In genomic region chr2:174325989-174326388, GRCm38 (mm10) we compare ENCODE assay signal across 13 mouse cellular contexts. TPM values are rescaled to one million over a fixed set of nuclear protein-coding genes. Genes with fewer than 3 reads are reported as not detected.
A peak's percentile ranks its signal among the peaks of the same experiment; 100 is the strongest.
DNase-seq lines count a peak whose midpoint lies in the region; ATAC-seq and TF ChIP-seq lines count a peak whose summit lies in the region.
"Had no signal": no experiment of that assay in that cellular context is flagged by ENCODE, and none has a peak within 500 bp of the region (broad histone marks: within the 10 kb centered on the region; RNA-seq: fewer than 3 reads in every experiment).

No protein-coding gene starts in this region.

- H3K36me3 ChIP-seq in heart, embryonic 13.5 days: 0 out of 2 replicates have a peak, but pooled peaks cover 5% of the 10 kb centered on the region
- no peaks in the 10 kb centered on the region for H3K36me3 ChIP-seq in lung, embryonic 15.5 days
- H3K36me3 ChIP-seq in embryonic facial prominence, embryonic 15.5 days: no peaks in the 10 kb centered on the region
- H3K36me3 ChIP-seq in macrophage (ENCODE audit: inconsistent target): no peaks in the 10 kb centered on the region
- H3K36me3 ChIP-seq: midbrain, embryonic 15.5 days had no signal

- peaks cover 16% of the 10 kb centered on the region for H3K4me1 ChIP-seq in heart, embryonic 13.5 days
- H3K4me1 ChIP-seq in lung, embryonic 15.5 days: peaks cover 8% of the 10 kb centered on the region; the same call in 1 of the 2 replicates
- no peaks in the 10 kb centered on the region for H3K4me1 ChIP-seq in lung, adult 2 months (ENCODE audit: control insufficient read depth, insufficient read depth, low read length)
- peaks cover 13% of the 10 kb centered on the region for H3K4me1 ChIP-seq in embryonic facial prominence, embryonic 15.5 days

- no peaks in the 10 kb centered on the region for H3K9me3 ChIP-seq in heart, embryonic 13.5 days
- no peaks in the 10 kb centered on the region for H3K9me3 ChIP-seq in lung, embryonic 15.5 days
- H3K9me3 ChIP-seq in embryonic facial prominence, embryonic 15.5 days (replicated peaks): no peaks in the 10 kb centered on the region
- H3K9me3 ChIP-seq: midbrain, embryonic 15.5 days had no signal

- no peak for DNase-seq in heart, adult 9 months (ENCODE audit: low spot score in 2 of 2)
- no peak for DNase-seq in lung, adult 2 months
- DNase-seq in cerebellum, adult 11-12 months: no peak
- no peak for DNase-seq in left cerebral cortex, adult 8-10 months (ENCODE audit: low spot score in 2 of 2)
- DNase-seq: cerebellum, adult 9-11 months; left cerebral cortex, postnatal 4 days; spleen, adult 18-20 months; thymus, postnatal 25 days had no signal

- peaks cover 6% of the 10 kb centered on the region for H3K79me2 ChIP-seq in macrophage (ENCODE audit: inconsistent target)

- no peak overlapping the region; the same call in 1 of the 2 replicates for H3K9ac ChIP-seq in heart, embryonic 13.5 days
- H3K9ac ChIP-seq in lung, embryonic 15.5 days: no peak overlapping the region
- no peak overlapping the region for H3K9ac ChIP-seq in embryonic facial prominence, embryonic 15.5 days
- H3K9ac ChIP-seq: midbrain, embryonic 15.5 days had no signal

- H3K4me2 ChIP-seq in heart, embryonic 13.5 days: peak overlapping the region; percentile 72
- peak overlapping the region; percentile 66 for H3K4me2 ChIP-seq in lung, embryonic 15.5 days
- H3K4me2 ChIP-seq in embryonic facial prominence, embryonic 15.5 days (replicated peaks): peak overlapping the region; percentile 69; the same call in 1 of the 2 replicates

- no peak for TF ChIP-seq POLR2A in lung, adult 2 months (IDR thresholded peaks at IDR 0.05; ENCODE audit: borderline replicate concordance, extremely low read depth, low read depth, low read length)

- no peak for ATAC-seq in heart, embryonic 13.5 days (ENCODE audit: extremely low read depth, insufficient number of reproducible peaks, low FRiP score, low TSS enrichment)
- ATAC-seq in lung, embryonic 15.5 days (ENCODE audit: borderline replicate concordance, extremely low read depth, low FRiP score, low TSS enrichment): no peak
- no peak for ATAC-seq in embryonic facial prominence, embryonic 15.5 days (ENCODE audit: insufficient number of reproducible peaks, low FRiP score, low TSS enrichment, low read depth)
- ATAC-seq: midbrain, embryonic 15.5 days had no signal

- no peak overlapping the region for H3K27ac ChIP-seq in heart, embryonic 13.5 days (replicated peaks)
- no peak overlapping the region for H3K27ac ChIP-seq in lung, embryonic 15.5 days
- H3K27ac ChIP-seq in embryonic facial prominence, embryonic 15.5 days (replicated peaks): no peak overlapping the region
- no peak overlapping the region for H3K27ac ChIP-seq in macrophage
- H3K27ac ChIP-seq: midbrain, embryonic 15.5 days had no signal

- peak overlapping the region; percentile 98; the same call in 1 of the 2 replicates for H3K4me3 ChIP-seq in heart, embryonic 13.5 days
- H3K4me3 ChIP-seq in lung, embryonic 15.5 days: peak overlapping the region; percentile 98; the same call in 1 of the 2 replicates
- no peak overlapping the region for H3K4me3 ChIP-seq in lung, adult 2 months (replicated peaks; ENCODE audit: extremely low read depth, low read depth, low read length)
- peak overlapping the region; percentile 98; the same call in 1 of the 2 replicates for H3K4me3 ChIP-seq in embryonic facial prominence, embryonic 15.5 days (replicated peaks)
- peak overlapping the region; percentile 56; the same call in 1 of the 2 replicates for H3K4me3 ChIP-seq in macrophage (ENCODE audit: inconsistent target)

- TF ChIP-seq CTCF in lung, adult 2 months (IDR thresholded peaks at IDR 0.05; ENCODE audit: insufficient read depth, low read length): no peak

- WGBS in heart, embryonic 13.5 days: 69% methylated on average over 4 of the region's 4 CpGs
- WGBS in lung, embryonic 15.5 days: 70% methylated on average over 4 of the region's 4 CpGs
- WGBS in lung, adult 2 months: 73% methylated on average over 4 of the region's 4 CpGs
- 47% methylated on average over 4 of the region's 4 CpGs for WGBS in embryonic facial prominence, embryonic 15.5 days
- WGBS in macrophage (ENCODE audit: missing documents): 48% methylated on average over 2 of the region's 4 CpGs

- H3K27me3 ChIP-seq in heart, embryonic 13.5 days (replicated peaks): no peaks in the 10 kb centered on the region
- no peaks in the 10 kb centered on the region for H3K27me3 ChIP-seq in lung, embryonic 15.5 days
- no peaks in the 10 kb centered on the region for H3K27me3 ChIP-seq in embryonic facial prominence, embryonic 15.5 days
- H3K27me3 ChIP-seq: midbrain, embryonic 15.5 days had no signal

RNA-seq across cellular contexts. Expression of gene Gm20721, which starts 20.5 kb away (rescaled TPM):
- 16.0 and 26.6 TPM in 2 replicates for polyA plus RNA-seq in heart, embryonic 13.5 days (2015; fragmentation: Nextera tagmentation; extraction: Ambion mirVana)
- polyA plus RNA-seq in lung, embryonic 15.5 days (2015; fragmentation: Nextera tagmentation; extraction: Ambion mirVana): 25.3 and 26.4 TPM in 2 replicates
- not detected in 2 replicates for polyA plus RNA-seq in lung, adult 2 months (2012; rRNA removed)
- polyA plus RNA-seq in embryonic facial prominence, embryonic 15.5 days (2015; fragmentation: Nextera tagmentation; extraction: Ambion mirVana): 26.0 and 38.6 TPM in 2 replicates
- under 1 TPM in 1 of 26 experiments, not detected in 25; 0.33 TPM for total RNA-seq in macrophage (2018; cell fraction: chromatin; rRNA removed)
- 1 to 10 TPM in 19 of 26 experiments, under 1 TPM in 7; 0.22 to 3.9 (median 1.3) TPM for total RNA-seq in macrophage (2018; cell fraction: cytosol; rRNA removed)
- under 1 TPM in 7 of 26 experiments, not detected in 19; 0.29 to 1.00 (median 0.40) TPM for total RNA-seq in macrophage (2018; cell fraction: nucleus; rRNA removed)
- polyA plus RNA-seq in macrophage (2018): 0.79 to 12.4 TPM (median 1.1 TPM) in 3 replicates
- 1 to 10 TPM in 3 of 4 experiments, under 1 TPM in 1; 0.91 to 3.4 (median 1.6) TPM for total RNA-seq in left cerebral cortex, adult 8-10 months (2022)

RNA-seq across cellular contexts. Expression of gene Gnas, which starts 41.9 kb away (rescaled TPM):
- polyA plus RNA-seq in heart, embryonic 13.5 days (2015; fragmentation: Nextera tagmentation; extraction: Ambion mirVana): 1,244 and 1,252 TPM in 2 replicates
- polyA plus RNA-seq in lung, embryonic 15.5 days (2015; fragmentation: Nextera tagmentation; extraction: Ambion mirVana): 2,028 and 2,095 TPM in 2 replicates
- 897 and 1,050 TPM in 2 replicates for polyA plus RNA-seq in lung, adult 2 months (2012; rRNA removed)
- polyA plus RNA-seq in embryonic facial prominence, embryonic 15.5 days (2015; fragmentation: Nextera tagmentation; extraction: Ambion mirVana): 2,102 and 2,156 TPM in 2 replicates
- 100 to 1,000 TPM; 101 to 298 (median 163) TPM for total RNA-seq in macrophage (2018; cell fraction: chromatin; rRNA removed)
- 100 to 1,000 TPM; 612 to 859 (median 697) TPM for total RNA-seq in macrophage (2018; cell fraction: cytosol; rRNA removed)
- total RNA-seq in macrophage (2018; cell fraction: nucleus; rRNA removed): 100 to 1,000 TPM; 146 to 349 (median 236) TPM
- 589 to 618 TPM (median 597 TPM) in 3 replicates for polyA plus RNA-seq in macrophage (2018)
- total RNA-seq in left cerebral cortex, adult 8-10 months (2022): 1,000 to 10,000 TPM; 1,754 to 1,798 (median 1,783) TPM
